Mouse (Mus musculus): ENCODE data around the gene Armh1. TPM values are rescaled to one million over a fixed set of nuclear protein-coding genes. Genes with fewer than 3 reads are reported as not detected.

Gene Armh1
- not detected for polyA plus RNA-seq (2017; shearing (Covaris generic))

DNA sequence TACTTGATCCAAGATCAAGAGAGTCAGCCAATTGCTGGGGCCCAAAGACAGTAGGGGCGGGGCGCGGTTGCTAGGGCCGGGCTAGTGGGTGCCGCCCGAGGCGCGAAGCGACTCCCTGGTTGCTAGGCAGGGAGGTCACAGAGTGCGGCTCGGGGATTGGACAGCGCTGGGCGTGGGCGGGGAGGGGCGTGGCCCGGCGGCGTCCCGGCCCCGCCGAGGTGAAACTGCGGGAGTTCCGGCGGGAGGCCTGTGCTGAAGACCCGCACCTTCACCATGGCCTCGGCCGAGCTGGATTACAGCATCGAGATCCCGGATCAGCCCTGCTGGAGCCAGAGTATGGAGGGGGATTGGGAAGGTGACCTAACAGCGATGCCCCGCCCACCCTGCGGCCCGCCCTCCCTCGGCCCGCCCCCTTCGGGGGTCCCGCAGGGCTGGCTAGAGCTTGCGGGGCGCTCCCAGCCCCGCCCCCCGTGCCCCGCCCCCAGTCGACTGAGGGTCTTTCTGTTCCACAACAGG lies at the start of gene Armh1, which contains the start of gene Tmem53:
Gene Armh1, minus strand, starts transcription at position 325 of the 516 bp plus-strand sequence.
Gene Tmem53, plus strand, starts transcription at position 151 of the 516 bp plus-strand sequence.

DNA sequence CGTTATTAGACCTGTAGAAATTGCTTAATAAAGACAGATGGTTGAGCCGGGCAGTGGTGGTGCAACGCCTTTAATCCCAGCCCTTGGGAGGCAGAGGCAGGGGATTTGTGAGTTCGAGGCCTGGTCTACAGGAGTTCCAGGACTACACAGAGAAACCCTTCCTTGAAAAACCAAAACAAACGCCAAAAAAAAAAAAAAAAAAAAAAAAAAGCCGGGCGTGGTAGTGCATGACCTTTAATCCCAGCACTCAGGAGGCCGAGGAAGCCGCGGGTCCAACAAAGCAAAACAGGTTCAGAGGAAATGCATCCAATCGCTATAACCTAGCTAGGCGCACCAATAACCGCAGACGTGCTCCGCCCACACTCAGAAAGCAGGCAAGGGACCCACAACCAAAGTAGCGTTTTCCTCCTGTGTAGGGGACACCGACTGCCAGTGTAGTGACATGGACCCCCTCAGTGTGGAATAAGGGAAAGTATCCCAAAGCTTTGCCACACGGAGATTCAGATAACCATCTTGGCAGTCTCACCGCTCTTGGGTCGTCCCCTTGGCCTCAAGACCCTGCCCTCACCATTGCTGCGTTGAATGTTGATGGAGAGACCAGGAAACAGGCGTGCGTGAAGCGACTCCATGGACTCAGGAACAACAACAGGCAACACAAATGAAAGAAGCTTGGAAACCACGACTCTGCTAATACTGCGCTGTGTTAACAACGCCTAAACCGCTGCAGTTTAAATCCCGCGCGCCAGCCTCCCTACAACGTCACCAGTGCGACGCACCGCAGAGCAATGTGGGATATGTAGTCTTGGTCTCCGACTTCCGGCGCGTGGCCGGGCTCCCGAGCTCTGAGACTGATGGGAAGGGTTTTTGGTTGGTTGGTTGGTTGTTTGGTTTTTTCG lies 69.8 kb downstream of the Armh1 start, which contains the start of gene Kif2c:
Gene Kif2c, minus strand, starts transcription at position 777 of the 896 bp plus-strand sequence.

Other genes starting within 250 kb of the Armh1 start
- gene Eif2b3, start 232.7 kb downstream of the Armh1 start, polyA plus RNA-seq (2017; shearing (Covaris generic)) = 10 to 100 TPM; 21.8 to 30.6 TPM
- under 1 TPM; 0.10 to 0.16 TPM for gene Ptch2, start 156.1 kb downstream of the Armh1 start, polyA plus RNA-seq (2017; shearing (Covaris generic))
- 10 to 100 TPM; 44.3 to 51.7 TPM for gene Btbd19, start 126.4 kb downstream of the Armh1 start, polyA plus RNA-seq (2017; shearing (Covaris generic))
- gene Tctex1d4, start 125.3 kb downstream of the Armh1 start, polyA plus RNA-seq (2017; shearing (Covaris generic)) = 1 to 10 TPM; 1.8 to 3.0 TPM
- gene Plk3, start 118.2 kb downstream of the Armh1 start, polyA plus RNA-seq (2017; shearing (Covaris generic)) = 10 to 100 TPM; 45.2 to 80.3 TPM
- 100 to 1,000 TPM; 408 to 760 TPM for gene Rps8, start 95.9 kb downstream of the Armh1 start, polyA plus RNA-seq (2017; shearing (Covaris generic))
- gene Kif2c, start 69.5 kb downstream of the Armh1 start, polyA plus RNA-seq (2017; shearing (Covaris generic)) = 1 to 10 TPM; 5.5 to 7.0 TPM
- gene Tmem53, start 174 bp downstream of the Armh1 start, polyA plus RNA-seq (2017; shearing (Covaris generic)) = under 1 TPM; 0.32 to 0.38 TPM
- 100 to 1,000 TPM in 1 of 2 experiments, 10 to 100 TPM in 1; 83.5 to 100 TPM for gene Rnf220, start 244.9 kb upstream of the Armh1 start, polyA plus RNA-seq (2017; shearing (Covaris generic))

Measured in activated CD4-positive, CD25-positive, alpha-beta regulatory T cell (primary cell).